Comparison of ENCODE assay signal across 9 mouse cellular contexts in genomic region chr13:54079782-54080759, GRCm38 (mm10). TPM values are rescaled to one million over a fixed set of nuclear protein-coding genes. Genes with fewer than 3 reads are reported as not detected.
A peak's percentile ranks its signal among the peaks of the same experiment; 100 is the strongest.
DNase-seq lines count a peak whose midpoint lies in the region; ATAC-seq lines count a peak whose summit lies in the region.
"Had no signal": no experiment of that assay in that cellular context is flagged by ENCODE, and none has a peak within 500 bp of the region (broad histone marks: within the 10 kb centered on the region; RNA-seq: fewer than 3 reads in every experiment).

No protein-coding gene starts in this region.

- peak; percentile 29 to 38 for DNase-seq in heart, postnatal 10 days
- DNase-seq in heart, postnatal 36 days = no peak
- DNase-seq in ES-CJ7 (ENCODE audit: low read depth, low spot score) (peak; percentile 23), adipocyte (ENCODE audit: low spot score) (peak; percentile 85)
- peak; percentile 54 to 84 for DNase-seq in kidney, postnatal 36 days
- no peak for DNase-seq in urinary bladder, postnatal 25 days (ENCODE audit: low spot score)
- DNase-seq: layer of hippocampus, adult 9-11 months; thymus, adult 18-20 months had no signal

- no peak for ATAC-seq in megakaryocyte-erythroid progenitor cell, adult 5-6 weeks (replicated peaks; ENCODE audit: low FRiP score, low TSS enrichment, poor library complexity, severe bottlenecking)

- intact Hi-C loops in heart, postnatal 10 days (cut with DNase I) = no loop called here
- intact Hi-C loops in heart, postnatal 36 days (cut with DNase I) = no loop called here

RNA-seq across cellular contexts. Expression of gene Sfxn1, which starts 8.4 kb away (rescaled TPM):
- total RNA-seq in heart, postnatal 10 days (2021) = 10 to 100 TPM; 11.4 to 12.0 TPM
- 1 to 10 TPM; 5.8 to 7.9 TPM for total RNA-seq in heart, postnatal 36 days (2021)
- 178 and 185 TPM in 2 replicates for total RNA-seq in megakaryocyte-erythroid progenitor cell, adult 5-6 weeks (2014; fragmentation: Nextera tagmentation)
- 111 and 153 TPM in 2 replicates for total RNA-seq in megakaryocyte-erythroid progenitor cell, adult 5-6 weeks (2017)

RNA-seq across cellular contexts. Expression of gene Drd1, which starts 24.6 kb away (rescaled TPM):
- under 1 TPM; 0.27 to 0.57 TPM for total RNA-seq in heart, postnatal 10 days (2021)
- total RNA-seq in heart, postnatal 36 days (2021) = under 1 TPM; 0.39 to 0.84 TPM
- not detected in 2 replicates for total RNA-seq in megakaryocyte-erythroid progenitor cell, adult 5-6 weeks (2014; fragmentation: Nextera tagmentation)
- total RNA-seq in megakaryocyte-erythroid progenitor cell, adult 5-6 weeks (2017) = not detected in 2 replicates

Comparison
In these comparisons a context has a peak if more than half of its experiments do, and no peak if none do; other contexts are left out.
1. DNase-seq: peak in heart, postnatal 10 days (2 of 2), ES-CJ7 (single experiment), adipocyte (single experiment) and kidney, postnatal 36 days (2 of 2); none in heart, postnatal 36 days (0 of 2) and urinary bladder, postnatal 25 days (single experiment).
2. RNA of gene Sfxn1, which starts 8.4 kb away (total RNA-seq): 111 to 185 TPM in megakaryocyte-erythroid progenitor cell, adult 5-6 weeks; 11.4 to 12.0 TPM in heart, postnatal 10 days and 5.8 to 7.9 TPM in heart, postnatal 36 days; every median in the first group is over 4 times any median in the second.